Mouse (Mus musculus) spleen, postnatal 14 days (tissue): ENCODE measurements around the gene Nol12.
A peak's percentile ranks its signal among the peaks of the same experiment; 100 is the strongest.

Experiments
- DNase-seq, 2 experiments: peaks; one replicate each; pipeline ENCODE4 v3.0.0; 2021 to 2022; ENCODE audit warnings: low spot score in 2 of 2

Gene Nol12

GRCm38 (mm10) chr15:78934784-78935320 lies at the start of gene Nol12:
Nol12 (plus strand) TSS chr15:78934933.
- peak; percentile 63 to 77 for DNase-seq

- DNase-seq: no peak
Observed at GRCm38 (mm10) chr15:78889401-78889853, 45.3 kb upstream of the Nol12 start.

- DNase-seq: no peak
Observed at GRCm38 (mm10) chr15:78892440-78892839, 42.3 kb upstream of the Nol12 start.

GRCm38 (mm10) chr15:78894726-78895125 lies 40.0 kb upstream of the Nol12 start:
- no peak for DNase-seq

- no peak for DNase-seq
Observed at GRCm38 (mm10) chr15:78895741-78896140, 39.0 kb upstream of the Nol12 start.

GRCm38 (mm10) chr15:78896149-78896548 lies 38.6 kb upstream of the Nol12 start:
- DNase-seq: no peak

- DNase-seq: no peak
Observed at GRCm38 (mm10) chr15:78897488-78897887, 37.2 kb upstream of the Nol12 start.

GRCm38 (mm10) chr15:78898507-78899001 lies 36.2 kb upstream of the Nol12 start:
- DNase-seq: no peak

GRCm38 (mm10) chr15:78899409-78899739 lies 35.4 kb upstream of the Nol12 start, which contains the start of gene Gm49510:
Gm49510 (plus strand) TSS chr15:78899667.
- no peak for DNase-seq

- DNase-seq: peak; percentile 49 to 57
Observed at GRCm38 (mm10) chr15:78899740-78900584, 34.8 kb upstream of the Nol12 start, which contains the start of gene Sh3bp1. Sh3bp1 (plus strand) TSS chr15:78899768.

GRCm38 (mm10) chr15:78900585-78901421 lies 33.9 kb upstream of the Nol12 start:
- no peak for DNase-seq

GRCm38 (mm10) chr15:78901422-78901789 lies 33.3 kb upstream of the Nol12 start:
- DNase-seq: no peak

GRCm38 (mm10) chr15:78903243-78903642 lies 31.5 kb upstream of the Nol12 start:
- peak; percentile 61 to 80 for DNase-seq

GRCm38 (mm10) chr15:78908399-78908798 lies 26.3 kb upstream of the Nol12 start:
- DNase-seq: no peak

GRCm38 (mm10) chr15:78908982-78909381 lies 25.8 kb upstream of the Nol12 start:
- no peak for DNase-seq

GRCm38 (mm10) chr15:78912040-78912439 lies 22.7 kb upstream of the Nol12 start:
- no peak for DNase-seq

- peak; percentile 86 to 88 for DNase-seq
Observed at GRCm38 (mm10) chr15:78913632-78914090, 21.1 kb upstream of the Nol12 start, which contains the start of gene Pdxp. Pdxp (plus strand) TSS chr15:78913919.

- DNase-seq: no peak
Observed at GRCm38 (mm10) chr15:78914091-78914822, 20.5 kb upstream of the Nol12 start.

- DNase-seq: no peak
Observed at GRCm38 (mm10) chr15:78914823-78915659, 19.7 kb upstream of the Nol12 start.

- peak in 1 of 2 experiments; percentile 61 for DNase-seq
Observed at GRCm38 (mm10) chr15:78915660-78916017, 19.1 kb upstream of the Nol12 start.
